Mouse (Mus musculus) embryonic facial prominence, embryonic 11.5 days (tissue): ENCODE measurements at regions not wholly inside any gene's neighbourhood (a gene's known extent, or its start where the extent isn't known, plus 50 kb on each side); places are given as distances from the start of the nearest gene placed in this dataset.

Source experiments
- ATAC-seq: fragments of 200-750 bp; cut with Nextera tagmentation; replicated peaks from 2 replicates; pipeline ENCODE4 v1.8.0; 2017; ENCODE audit warnings: low read depth; ENCODE audit not compliant: insufficient number of reproducible peaks, low FRiP score, low TSS enrichment
- DNase-seq: peaks from one replicate; pipeline ENCODE4 v3.0.0-alpha.2; 2015; ENCODE audit warnings: low spot score
- H3K27ac ChIP-seq: fragments of 300-500 bp; sonication (generic); replicated peaks from 2 replicates; pipeline ENCODE4 v1.5.1; 2014; ENCODE audit warnings: mild to moderate bottlenecking, low read depth, low read length, control low read depth
- H3K27me3 ChIP-seq: fragments of 300-500 bp; sonication (generic); 2 replicates; pipeline ENCODE4 v1.6.1; 2014; ENCODE audit warnings: mild to moderate bottlenecking, low read length, moderate library complexity, mixed read lengths; ENCODE audit not compliant: control insufficient read depth, insufficient read depth
- H3K36me3 ChIP-seq: fragments of 300-500 bp; sonication (generic); replicated peaks from 2 replicates; pipeline ENCODE4 v1.6.1; 2014; ENCODE audit warnings: low read depth, mild to moderate bottlenecking, low read length, moderate library complexity, mixed read lengths; ENCODE audit not compliant: control insufficient read depth, insufficient read depth
- H3K4me1 ChIP-seq: fragments of 300-500 bp; sonication (generic); 2 replicates; pipeline ENCODE4 v1.6.1; 2014; ENCODE audit warnings: low read length, mixed read lengths; ENCODE audit not compliant: control insufficient read depth, insufficient read depth
- H3K4me2 ChIP-seq: fragments of 300-500 bp; sonication (generic); 2 replicates; pipeline ENCODE4 v1.6.1; 2014; ENCODE audit warnings: low read depth, mild to moderate bottlenecking, control low read depth, low read length, moderate library complexity
- H3K4me3 ChIP-seq: fragments of 300-500 bp; sonication (generic); 2 replicates; pipeline ENCODE4 v1.5.1; 2014; ENCODE audit warnings: low read depth, low read length, control low read depth
- H3K9ac ChIP-seq: fragments of 300-500 bp; sonication (generic); replicated peaks from 2 replicates; pipeline ENCODE4 v1.6.1; 2014; ENCODE audit warnings: mild to moderate bottlenecking, control low read depth, low read length
- H3K9me3 ChIP-seq: fragments of 300-500 bp; sonication (generic); replicated peaks from 2 replicates; pipeline ENCODE4 v1.6.1; 2016; ENCODE audit warnings: mild to moderate bottlenecking, low read length, inconsistent platforms, mixed read lengths; ENCODE audit not compliant: control insufficient read depth
- WGBS: fragments of 180-500 bp; shearing (Covaris S2); extraction: QIAGEN DNeasy Blood & Tissue Kit; methylation state at CpG from one replicate; pipeline ENCODE4 v1.1.7; 2014; 5-methylcytosine and 5-hydroxymethylcytosine counted together

GRCm38 (mm10) chr4:54084747-54085146, 258.9 kb downstream of the Tmem38b start:
- ATAC-seq (no peak), DNase-seq (no peak)
- no peaks in the 10 kb centered on the region for H3K9me3 ChIP-seq
- H3K9ac ChIP-seq = no peak overlapping the region
- no peaks in the 10 kb centered on the region for H3K27me3 ChIP-seq
- WGBS = 90% methylated on average over 6 of the region's 6 CpGs
- H3K27ac ChIP-seq = no peak overlapping the region
- no peak overlapping the region for H3K4me2 ChIP-seq
- H3K4me1 ChIP-seq = no peaks in the 10 kb centered on the region
- no peaks in the 10 kb centered on the region for H3K36me3 ChIP-seq
- H3K4me3 ChIP-seq = no peak overlapping the region

GRCm38 (mm10) chr4:54094285-54094997, 268.6 kb downstream of the Tmem38b start:
- DNase-seq (peak; percentile 37), ATAC-seq (no peak)
- peak overlapping the region; percentile 78; the same call in 1 of the 2 replicates for H3K27ac ChIP-seq
- H3K4me2 ChIP-seq = no peak overlapping the region
- H3K36me3 ChIP-seq = no peaks in the 10 kb centered on the region
- H3K27me3 ChIP-seq = no peaks in the 10 kb centered on the region
- 77% methylated on average over 7 of the region's 7 CpGs for WGBS
- H3K9ac ChIP-seq = no peak overlapping the region
- no peak overlapping the region for H3K4me3 ChIP-seq
- no peaks in the 10 kb centered on the region for H3K4me1 ChIP-seq
- no peaks in the 10 kb centered on the region for H3K9me3 ChIP-seq

GRCm38 (mm10) chr4:54095200-54095930, 269.5 kb downstream of the Tmem38b start:
- no peaks in the 10 kb centered on the region for H3K9me3 ChIP-seq
- H3K4me3 ChIP-seq = no peak overlapping the region
- H3K27me3 ChIP-seq = no peaks in the 10 kb centered on the region
- H3K27ac ChIP-seq = peak overlapping the region; percentile 78; the same call in 1 of the 2 replicates
- DNase-seq = peak; percentile 65
- H3K9ac ChIP-seq = 0 out of 2 replicates have a peak overlapping the region, but pooled peaks have one; percentile 26
- no peak overlapping the region for H3K4me2 ChIP-seq
- H3K36me3 ChIP-seq = no peaks in the 10 kb centered on the region
- WGBS = 25% methylated on average over 4 of the region's 4 CpGs
- H3K4me1 ChIP-seq = no peaks in the 10 kb centered on the region
- ATAC-seq = no peak

- DNase-seq (no peak), ATAC-seq (no peak)
- H3K36me3 ChIP-seq = no peaks in the 10 kb centered on the region
- H3K27ac ChIP-seq = no peak overlapping the region
- 73% methylated on average over 2 of the region's 2 CpGs for WGBS
- H3K4me1 ChIP-seq = no peaks in the 10 kb centered on the region
- H3K4me3 ChIP-seq = no peak overlapping the region
- H3K27me3 ChIP-seq = no peaks in the 10 kb centered on the region
- no peak overlapping the region for H3K4me2 ChIP-seq
- H3K9me3 ChIP-seq = no peaks in the 10 kb centered on the region
- H3K9ac ChIP-seq = no peak overlapping the region
Measured at GRCm38 (mm10) chr4:54097543-54097942, 271.7 kb downstream of the Tmem38b start.

DNA sequence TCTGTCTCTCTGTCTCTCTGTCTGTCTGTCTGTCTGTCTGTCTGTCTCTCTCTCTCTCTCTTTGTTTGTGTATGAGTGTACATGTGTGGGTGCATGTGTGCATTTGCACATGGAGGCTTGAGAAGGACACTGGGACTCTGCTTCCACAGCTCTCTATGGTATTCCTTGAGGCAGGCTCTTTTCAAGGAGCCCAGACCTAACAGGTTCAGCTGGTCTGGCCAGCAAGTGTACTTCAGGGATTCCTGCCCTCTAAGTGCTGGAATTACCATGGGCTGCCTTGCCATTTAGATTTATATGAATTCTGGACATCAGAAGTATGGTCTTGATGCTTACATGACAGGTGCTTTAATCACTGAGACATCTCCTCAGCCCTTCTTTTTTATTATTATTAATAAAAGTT, 274.4 kb downstream of the Tmem38b start:
- Histone ChIP-seq H3K4me2 (no peak overlapping the region), H3K27ac (no peak overlapping the region), H3K36me3 (no peaks in the 10 kb centered on the region), H3K27me3 (no peaks in the 10 kb centered on the region), H3K9ac (no peak overlapping the region), H3K4me1 (no peaks in the 10 kb centered on the region), H3K9me3 (no peaks in the 10 kb centered on the region), H3K4me3 (no peak overlapping the region)
- no peak for ATAC-seq
- DNase-seq = no peak

DNA sequence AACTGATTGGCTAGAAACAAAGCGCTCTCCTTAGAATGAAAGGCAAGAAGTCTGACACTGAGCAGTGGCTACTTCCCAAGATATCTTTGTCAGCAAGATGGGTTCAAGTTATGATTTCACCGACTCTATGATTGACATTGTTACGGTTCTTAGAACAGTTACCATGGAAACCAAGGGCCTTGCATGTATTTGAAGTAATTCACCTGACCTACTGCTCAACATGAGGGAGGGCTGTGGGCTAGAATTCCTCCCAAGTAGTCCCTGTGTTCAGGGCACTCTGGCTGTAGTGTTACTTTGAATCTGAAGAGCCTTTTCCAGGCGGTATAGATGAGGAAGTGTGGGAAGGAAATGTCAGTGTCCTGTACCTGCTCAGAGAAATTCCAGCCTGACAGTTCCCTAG, 281.1 kb downstream of the Tmem38b start:
- no peak overlapping the region for H3K4me2 ChIP-seq
- no peaks in the 10 kb centered on the region for H3K27me3 ChIP-seq
- DNase-seq (no peak), ATAC-seq (no peak)
- H3K27ac ChIP-seq = no peak overlapping the region
- WGBS = 77% methylated on average over 4 of the region's 4 CpGs
- no peak overlapping the region for H3K4me3 ChIP-seq
- no peak overlapping the region for H3K9ac ChIP-seq
- H3K4me1 ChIP-seq = no peaks in the 10 kb centered on the region
- H3K36me3 ChIP-seq = no peaks in the 10 kb centered on the region
- no peaks in the 10 kb centered on the region for H3K9me3 ChIP-seq

GRCm38 (mm10) chr4:54116310-54116709, 290.5 kb downstream of the Tmem38b start:
- 68% methylated on average over 2 of the region's 2 CpGs for WGBS
- Histone ChIP-seq H3K27me3 (no peaks in the 10 kb centered on the region), H3K9ac (no peak overlapping the region), H3K36me3 (no peaks in the 10 kb centered on the region), H3K4me1 (no peaks in the 10 kb centered on the region), H3K27ac (no peak overlapping the region), H3K9me3 (no peaks in the 10 kb centered on the region), H3K4me3 (no peak overlapping the region), H3K4me2 (no peak overlapping the region)
- ATAC-seq (no peak), DNase-seq (no peak)

GRCm38 (mm10) chr4:54118179-54118846, 292.5 kb downstream of the Tmem38b start:
- 73% methylated on average over 6 of the region's 6 CpGs for WGBS
- Histone ChIP-seq H3K4me3 (no peak overlapping the region), H3K36me3 (no peaks in the 10 kb centered on the region), H3K9me3 (no peaks in the 10 kb centered on the region), H3K4me2 (no peak overlapping the region), H3K9ac (no peak overlapping the region), H3K27ac (no peak overlapping the region), H3K4me1 (no peaks in the 10 kb centered on the region), H3K27me3 (no peaks in the 10 kb centered on the region)
- DNase-seq (peak; percentile 53), ATAC-seq (peak; percentile 52; the same call in 1 of the 2 replicates)
